Mouse (Mus musculus) cerebral cortex, adult 2 months (tissue): ENCODE data around the gene Pou5f1.

Experiments
- WGBS: fragments of 180-500 bp; shearing (Covaris S2); methylation state at CpG from one replicate; pipeline ENCODE4 v1.1.7; 2018; 5-methylcytosine and 5-hydroxymethylcytosine counted together

Pou5f1 gene

DNA sequence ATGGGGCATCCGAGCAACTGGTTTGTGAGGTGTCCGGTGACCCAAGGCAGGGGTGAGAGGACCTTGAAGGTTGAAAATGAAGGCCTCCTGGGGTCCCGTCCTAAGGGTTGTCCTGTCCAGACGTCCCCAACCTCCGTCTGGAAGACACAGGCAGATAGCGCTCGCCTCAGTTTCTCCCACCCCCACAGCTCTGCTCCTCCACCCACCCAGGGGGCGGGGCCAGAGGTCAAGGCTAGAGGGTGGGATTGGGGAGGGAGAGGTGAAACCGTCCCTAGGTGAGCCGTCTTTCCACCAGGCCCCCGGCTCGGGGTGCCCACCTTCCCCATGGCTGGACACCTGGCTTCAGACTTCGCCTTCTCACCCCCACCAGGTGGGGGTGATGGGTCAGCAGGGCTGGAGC, at the start of gene Pou5f1:
Pou5f1 (plus strand) TSS at position 243 of the 400 bp plus-strand sequence.
- WGBS = 59% methylated on average over 13 of the region's 13 CpGs

- WGBS = no CpG with 5 or more reads among the region's 1 CpGs
These were observed 47.6 kb upstream of the Pou5f1 start for GRCm38 (mm10) chr17:35458247-35458646.

DNA sequence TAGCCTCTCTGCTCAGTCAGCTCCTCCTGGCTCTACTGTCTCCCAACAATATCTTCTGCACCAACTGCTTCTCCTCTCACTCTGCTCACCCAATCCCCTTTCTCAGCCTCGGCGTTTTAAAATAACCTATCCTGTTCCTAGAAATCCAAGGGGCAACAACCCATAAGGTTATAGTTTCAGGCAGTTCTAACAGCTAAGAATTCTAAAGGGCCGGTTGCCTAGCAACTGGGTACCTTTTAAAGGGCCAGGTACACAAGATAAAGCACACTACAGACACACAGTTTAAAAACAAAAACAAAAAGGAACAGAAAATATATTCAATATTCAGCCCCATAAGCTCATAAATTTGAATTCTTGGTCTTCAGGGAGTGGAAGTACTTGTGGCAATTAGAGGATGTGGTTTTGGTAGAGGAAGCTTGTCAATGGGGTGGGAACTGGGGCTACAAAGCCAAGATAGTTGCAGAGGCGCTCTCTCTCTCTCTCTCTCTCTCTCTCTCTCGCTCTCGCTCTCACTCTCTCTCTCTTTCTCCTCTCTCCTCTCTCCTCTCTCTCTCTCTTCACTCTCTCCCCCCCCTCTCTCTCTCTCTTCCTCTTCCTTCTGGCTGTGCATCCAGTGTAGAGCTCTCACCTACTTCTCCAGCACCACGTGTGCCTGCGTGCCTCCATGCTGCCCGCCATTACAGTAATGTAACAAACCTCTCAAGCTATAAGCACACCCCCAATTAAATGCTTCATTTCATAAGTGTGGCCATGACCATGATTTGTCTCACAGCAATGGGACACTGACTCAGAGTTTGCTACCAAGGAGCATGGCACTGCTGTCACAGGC, 45.1 kb upstream of the Pou5f1 start:
- WGBS = 63% methylated on average over 3 of the region's 9 CpGs

DNA sequence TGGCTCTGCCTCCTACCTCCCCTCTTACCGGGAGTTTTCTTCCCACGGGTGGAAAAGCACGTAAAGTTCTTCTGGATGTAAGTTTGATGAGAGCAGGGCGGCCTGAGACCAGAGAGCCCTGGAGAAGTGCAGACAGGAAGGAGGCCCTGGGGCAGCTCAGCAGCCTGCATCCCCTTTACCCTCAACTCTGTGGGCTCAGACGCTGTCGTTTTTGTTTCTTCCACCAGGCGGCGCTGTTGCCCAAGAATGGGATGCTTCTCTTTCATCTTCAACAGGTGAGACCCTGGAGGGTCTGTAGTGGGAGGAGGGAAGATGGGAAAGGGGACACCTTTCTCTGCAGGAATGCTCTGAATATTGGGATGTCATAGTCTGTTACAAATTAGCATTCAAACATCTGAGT, 40.2 kb upstream of the Pou5f1 start:
- WGBS = 12% methylated on average over 8 of the region's 8 CpGs

DNA sequence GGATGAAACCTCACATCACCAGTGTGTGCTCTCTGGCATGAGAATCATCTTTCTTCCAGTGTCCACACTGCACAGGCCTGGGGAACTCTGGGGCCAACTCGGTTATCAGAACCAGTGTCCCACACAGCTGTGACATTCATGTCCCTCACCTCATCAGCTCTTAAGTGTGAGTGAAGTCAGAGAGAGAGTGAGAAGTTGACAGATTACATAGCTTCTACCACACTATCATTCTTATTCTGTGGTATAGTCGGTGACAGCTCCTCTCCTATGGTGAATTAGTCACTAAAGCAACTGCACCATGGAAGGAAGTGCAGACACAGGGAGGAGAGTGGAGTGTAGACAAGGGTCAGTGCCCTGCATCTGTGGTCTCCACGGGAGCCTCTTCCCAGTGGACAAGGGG, 36.9 kb upstream of the Pou5f1 start:
- 67% methylated on average over 3 of the region's 3 CpGs for WGBS

GRCm38 (mm10) chr17:35469842-35470751, 35.7 kb upstream of the Pou5f1 start, which contains the start of gene H2-Q10:
Gene H2-Q10 (plus strand): TSS chr17:35470089.
- WGBS = 2% methylated on average over 80 of the region's 80 CpGs

DNA sequence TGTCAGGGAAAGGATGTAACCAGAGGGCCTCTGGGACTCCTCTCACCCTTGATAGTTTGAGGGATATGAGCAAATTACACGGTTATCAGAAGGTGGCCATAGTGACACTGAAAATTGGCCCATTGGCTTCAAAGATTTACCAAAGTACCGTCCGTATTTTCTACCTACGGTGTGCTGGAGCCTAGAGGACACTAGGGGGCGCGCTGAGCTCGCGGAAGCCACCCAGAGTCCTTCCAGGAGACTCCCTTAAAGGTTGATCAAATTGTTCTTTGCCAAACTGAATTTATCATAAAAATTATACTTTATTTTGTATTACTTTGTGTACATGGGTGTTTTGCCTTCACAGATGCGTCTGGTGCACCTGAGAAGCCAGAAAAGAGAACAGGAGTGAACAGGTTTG, 21.8 kb upstream of the Pou5f1 start:
- 1% methylated on average over 9 of the region's 9 CpGs for WGBS

GRCm38 (mm10) chr17:35485702-35486101, 20.1 kb upstream of the Pou5f1 start:
- WGBS = 67% methylated on average over 4 of the region's 4 CpGs

- 66% methylated on average over 10 of the region's 10 CpGs for WGBS
These were observed 19.1 kb upstream of the Pou5f1 start for GRCm38 (mm10) chr17:35486726-35487125.

GRCm38 (mm10) chr17:35488041-35488440, 17.8 kb upstream of the Pou5f1 start:
- 97% methylated on average over 2 of the region's 2 CpGs for WGBS

GRCm38 (mm10) chr17:35490320-35490719, 15.5 kb upstream of the Pou5f1 start:
- WGBS = 60% methylated on average over 5 of the region's 5 CpGs

DNA sequence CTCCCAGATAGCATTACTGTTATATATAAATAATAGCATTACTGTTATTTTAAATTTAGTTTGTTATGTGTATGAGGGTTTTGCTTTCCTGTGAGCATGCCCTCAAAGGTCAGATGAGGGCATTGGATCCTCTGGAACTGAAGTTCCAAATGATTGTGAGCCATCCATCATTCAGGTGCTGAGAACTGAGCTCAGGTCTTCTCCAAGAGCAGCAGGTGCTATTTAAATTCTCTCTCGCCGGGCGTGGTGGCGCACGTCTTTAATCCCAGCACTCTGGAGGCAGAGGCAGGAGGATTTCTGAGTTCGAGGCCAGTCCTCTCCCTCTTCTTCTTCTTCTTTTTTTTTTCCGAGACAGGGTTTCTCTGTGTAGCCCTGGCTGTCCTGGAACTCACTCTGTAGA, 8.7 kb upstream of the Pou5f1 start:
- 93% methylated on average over 7 of the region's 7 CpGs for WGBS

DNA sequence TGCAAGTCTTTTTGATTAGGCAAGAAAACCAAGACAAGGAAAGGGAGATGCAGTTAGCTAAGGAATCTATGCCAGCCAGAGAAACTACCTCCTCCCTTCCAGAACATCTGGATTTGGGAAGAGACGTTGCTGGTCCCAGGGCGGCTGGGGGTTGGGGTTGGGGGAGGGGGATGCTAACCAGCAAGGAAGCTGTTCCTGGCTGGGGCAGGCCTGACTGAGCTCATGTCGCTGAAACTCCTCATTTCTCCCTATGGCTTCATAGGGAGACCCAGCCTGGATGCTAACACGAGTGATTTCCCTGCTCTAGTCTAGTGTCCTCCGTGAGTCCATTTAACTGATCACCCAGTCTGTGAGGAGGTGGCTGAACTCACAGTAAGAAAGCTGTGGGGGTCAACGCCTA, 3.6 kb upstream of the Pou5f1 start:
- 44% methylated on average over 6 of the region's 6 CpGs for WGBS

DNA sequence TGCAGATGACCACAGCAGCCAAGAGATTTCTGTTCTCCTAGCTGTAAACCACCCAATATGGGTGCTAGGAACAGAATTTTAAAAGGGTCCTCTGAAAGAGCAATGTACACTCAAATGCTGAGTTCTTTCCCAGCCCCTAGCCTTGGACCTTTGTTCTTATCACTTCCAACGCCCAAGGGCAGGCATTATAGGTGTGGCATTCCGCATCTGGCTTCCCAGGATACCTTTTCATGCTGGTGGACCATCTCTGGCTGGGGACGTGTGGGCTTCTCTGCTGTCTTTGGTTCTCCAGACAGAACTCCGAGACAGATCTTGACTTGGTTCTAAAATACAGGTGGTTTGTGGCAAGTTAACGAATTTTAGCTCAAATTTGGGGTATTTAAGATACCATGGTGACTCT, 3.1 kb upstream of the Pou5f1 start:
- 80% methylated on average over 5 of the region's 5 CpGs for WGBS

DNA sequence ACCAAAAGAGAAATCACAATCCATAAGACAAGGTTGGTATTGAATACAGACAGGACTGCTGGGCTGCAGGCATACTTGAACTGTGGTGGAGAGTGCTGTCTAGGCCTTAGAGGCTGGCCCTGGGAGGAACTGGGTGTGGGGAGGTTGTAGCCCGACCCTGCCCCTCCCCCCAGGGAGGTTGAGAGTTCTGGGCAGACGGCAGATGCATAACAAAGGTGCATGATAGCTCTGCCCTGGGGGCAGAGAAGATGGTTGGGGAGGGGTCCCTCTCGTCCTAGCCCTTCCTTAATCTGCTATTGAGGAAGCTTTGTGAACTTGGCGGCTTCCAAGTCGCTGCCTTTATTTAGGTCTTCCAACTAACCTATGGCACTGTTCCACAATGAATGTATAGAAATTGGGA, 2.0 kb upstream of the Pou5f1 start:
- WGBS = 48% methylated on average over 5 of the region's 5 CpGs

GRCm38 (mm10) chr17:35504628-35505481, 963 bp upstream of the Pou5f1 start:
- 46% methylated on average over 8 of the region's 8 CpGs for whole genome bisulfite sequencing

- 57% methylated on average over 10 of the region's 10 CpGs for WGBS
These were observed 1.1 kb downstream of the Pou5f1 start for GRCm38 (mm10) chr17:35506881-35507280.

GRCm38 (mm10) chr17:35507556-35508260, 1.9 kb downstream of the Pou5f1 start:
- WGBS = 54% methylated on average over 13 of the region's 13 CpGs

DNA sequence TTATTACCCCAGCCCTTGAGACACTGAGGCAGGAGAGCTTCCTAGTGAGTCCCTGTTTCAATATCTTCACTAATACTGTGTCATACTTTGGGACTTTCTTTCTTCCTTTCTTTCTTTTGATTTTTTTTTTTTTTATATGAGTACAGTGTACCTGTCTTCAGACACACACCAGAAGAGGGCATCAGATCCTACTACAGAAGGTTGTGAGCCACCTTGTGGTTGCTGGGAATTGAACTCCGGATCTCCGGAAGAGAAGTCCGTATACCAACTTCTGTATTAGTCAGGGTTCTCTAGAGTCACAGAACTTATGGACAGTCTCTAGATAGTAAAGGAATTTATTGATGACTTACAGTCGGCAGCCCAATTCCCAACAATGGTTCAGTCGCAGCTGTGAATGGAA, 2.5 kb downstream of the Pou5f1 start:
- WGBS = 68% methylated on average over 5 of the region's 5 CpGs

DNA sequence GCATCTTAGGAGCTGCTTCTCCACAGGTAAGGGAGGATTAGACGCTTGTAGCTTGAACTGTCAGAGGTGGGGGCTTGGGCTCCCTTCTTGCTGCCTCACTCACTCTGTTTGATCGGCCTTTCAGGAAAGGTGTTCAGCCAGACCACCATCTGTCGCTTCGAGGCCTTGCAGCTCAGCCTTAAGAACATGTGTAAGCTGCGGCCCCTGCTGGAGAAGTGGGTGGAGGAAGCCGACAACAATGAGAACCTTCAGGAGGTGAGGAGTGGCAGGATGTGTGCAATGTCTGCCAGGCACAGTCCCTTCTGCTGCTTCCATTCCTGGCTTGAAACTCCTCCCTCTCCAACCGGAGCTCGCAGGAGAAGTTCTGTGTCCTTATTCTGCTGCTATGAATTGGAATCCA, 3.5 kb downstream of the Pou5f1 start:
- WGBS = 19% methylated on average over 8 of the region's 8 CpGs
